Mouse (Mus musculus): ENCODE measurements around the gene Efcab11. TPM values are rescaled to one million over a fixed set of nuclear protein-coding genes. Genes with fewer than 3 reads are reported as not detected.

Efcab11 gene
- polyA plus RNA-seq, 1 experiment from 2014 or later: 1.4 TPM

Other genes starting within 250 kb of the Efcab11 start
- 6.7 to 14.2 TPM (median 8.4 TPM) in 3 replicates for gene Tdp1, start 78 bp upstream of the Efcab11 start, polyA plus RNA-seq (2018)
- 14.2 to 39.1 TPM (median 20.5 TPM) in 3 replicates for gene Kcnk13, start 80.1 kb upstream of the Efcab11 start, polyA plus RNA-seq (2018)
- 132 to 355 TPM (median 176 TPM) in 3 replicates for gene Psmc1, start 225.7 kb upstream of the Efcab11 start, polyA plus RNA-seq (2018)

Measured in macrophage (primary cell).